Mouse (Mus musculus): ENCODE measurements around the gene Hs3st3a1. TPM values are rescaled to one million over a fixed set of nuclear protein-coding genes. Genes with fewer than 3 reads are reported as not detected.

Gene Hs3st3a1
- polyA plus RNA-seq, 1 experiment, result 0.28 TPM

DNA sequence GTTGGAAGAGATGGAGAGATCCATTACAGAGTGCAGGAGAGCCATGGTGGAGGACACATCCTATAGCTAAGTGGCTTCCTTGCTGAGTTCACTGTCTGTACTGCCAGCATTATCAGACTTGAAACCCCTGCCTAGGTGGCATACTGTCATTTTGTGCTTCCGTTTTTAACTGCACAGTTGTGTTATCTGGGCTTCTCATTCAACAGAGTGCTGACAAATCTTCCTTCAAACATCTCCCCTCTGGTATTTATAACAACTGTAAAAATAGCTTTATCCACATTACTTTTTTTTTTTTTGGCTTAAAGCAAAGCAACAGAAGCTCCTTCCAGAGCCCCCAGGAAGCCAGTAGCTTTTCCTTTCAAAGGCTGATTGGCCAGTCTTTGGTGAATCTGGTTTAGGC, 10.1 kb downstream of the Hs3st3a1 start:
- Histone ChIP-seq H3K27ac (replicated peaks; ENCODE audit: low read depth, low read length) (no peak overlapping the region), H3K4me1 (ENCODE audit: control insufficient read depth, insufficient read depth, insufficient read length, low read length) (no peaks in the 10 kb centered on the region), H3K4me3 (ENCODE audit: insufficient read depth, low read depth, low read length) (no peak overlapping the region)

DNA sequence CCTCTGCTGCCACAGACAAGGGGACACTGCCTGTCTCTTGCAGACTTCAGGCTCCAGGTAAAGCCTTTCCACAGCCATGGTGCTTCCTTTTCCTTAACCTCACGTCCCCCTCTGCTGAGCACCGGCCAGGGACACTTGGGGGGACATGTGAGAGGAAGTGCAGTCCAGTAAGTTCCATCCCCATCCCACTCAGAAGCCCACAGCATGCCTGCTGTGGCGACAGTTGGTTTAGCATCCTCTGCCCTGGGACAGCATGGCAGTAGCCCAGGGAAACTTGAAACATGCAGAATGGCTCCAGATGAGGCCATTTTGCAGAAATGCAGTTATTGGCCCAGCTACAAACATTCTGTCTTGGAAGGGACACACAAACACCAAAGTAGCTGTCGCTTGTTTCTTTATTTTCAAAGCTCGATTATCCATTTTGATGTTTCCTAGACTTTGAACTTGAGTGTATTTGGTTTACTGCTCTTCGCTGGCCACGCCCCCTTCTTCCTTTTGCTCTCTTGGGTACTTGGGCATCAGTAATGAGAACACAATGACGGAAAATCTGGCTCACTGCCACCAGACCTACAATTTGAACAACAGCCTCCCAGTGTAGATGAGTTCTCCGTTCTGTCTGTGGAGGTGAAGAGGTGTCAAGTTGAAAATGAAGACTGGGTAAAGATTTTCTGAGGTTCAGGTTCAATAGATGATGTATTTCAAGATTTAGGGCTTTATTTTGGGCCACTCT, 13.6 kb downstream of the Hs3st3a1 start:
- Histone ChIP-seq H3K4me3 (ENCODE audit: insufficient read depth, low read depth, low read length) (no peak overlapping the region), H3K27ac (replicated peaks; ENCODE audit: low read depth, low read length) (no peak overlapping the region), H3K4me1 (ENCODE audit: control insufficient read depth, insufficient read depth, insufficient read length, low read length) (no peaks in the 10 kb centered on the region)

- H3K4me3 ChIP-seq (ENCODE audit: insufficient read depth, low read depth, low read length), result no peak overlapping the region
- H3K4me1 ChIP-seq (ENCODE audit: control insufficient read depth, insufficient read depth, insufficient read length, low read length), result no peaks in the 10 kb centered on the region
- H3K27ac ChIP-seq (replicated peaks; ENCODE audit: low read depth, low read length), result no peak overlapping the region
Measured at GRCm38 (mm10) chr11:64461746-64462145, 26.6 kb downstream of the Hs3st3a1 start.

DNA sequence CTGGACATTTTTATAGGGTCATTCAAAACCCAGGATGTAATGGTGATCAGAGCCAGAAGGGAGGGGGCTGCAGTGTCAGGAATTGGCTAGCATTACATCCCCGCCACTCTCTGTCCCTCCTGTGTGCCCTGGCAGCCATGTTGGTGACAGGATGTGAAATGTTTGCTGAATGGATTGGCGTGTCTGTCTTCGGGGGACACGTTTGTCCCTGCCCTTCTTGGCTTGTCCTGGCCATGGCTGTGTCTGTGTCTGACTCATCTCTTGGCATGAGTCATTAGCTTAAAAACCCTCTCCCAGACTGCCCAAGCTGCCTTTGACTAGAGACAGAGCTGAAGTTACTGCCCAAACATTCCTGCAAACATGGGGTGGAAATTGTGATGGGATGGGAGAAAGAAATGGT, 33.6 kb downstream of the Hs3st3a1 start:
- no peaks in the 10 kb centered on the region for H3K4me1 ChIP-seq (ENCODE audit: control insufficient read depth, insufficient read depth, insufficient read length, low read length)
- H3K27ac ChIP-seq (replicated peaks; ENCODE audit: low read depth, low read length), result no peak overlapping the region
- H3K4me3 ChIP-seq (ENCODE audit: insufficient read depth, low read depth, low read length), result no peak overlapping the region

- H3K4me3 ChIP-seq (ENCODE audit: insufficient read depth, low read depth, low read length), result no peak overlapping the region
- no peak overlapping the region for H3K27ac ChIP-seq (replicated peaks; ENCODE audit: low read depth, low read length)
Measured at GRCm38 (mm10) chr11:64470689-64471088, 35.6 kb downstream of the Hs3st3a1 start.

DNA sequence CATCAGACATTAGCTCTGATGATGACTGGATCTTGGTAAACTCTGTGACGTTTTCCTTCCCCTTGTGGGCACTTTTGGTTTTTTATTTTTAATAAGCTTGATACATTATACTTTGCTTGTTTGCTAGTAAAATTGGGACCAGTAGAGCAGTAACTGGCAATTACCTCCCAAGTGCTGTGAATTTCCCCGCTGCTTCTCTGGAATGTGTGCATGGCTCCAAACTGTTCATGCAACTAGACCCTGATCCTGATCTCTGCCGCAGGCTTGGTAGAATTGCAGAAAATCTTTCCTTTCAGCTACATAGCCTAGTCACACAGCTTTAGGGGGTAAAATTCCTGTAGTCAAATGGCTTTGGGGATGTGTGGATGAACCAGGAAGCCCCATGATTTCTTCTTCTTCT, 38.5 kb downstream of the Hs3st3a1 start:
- Histone ChIP-seq H3K4me1 (ENCODE audit: control insufficient read depth, insufficient read depth, insufficient read length, low read length) (no peaks in the 10 kb centered on the region), H3K27ac (replicated peaks; ENCODE audit: low read depth, low read length) (no peak overlapping the region), H3K4me3 (ENCODE audit: insufficient read depth, low read depth, low read length) (no peak overlapping the region)

More at GRCm38 (mm10) chr11:64470689-64471088, 35.6 kb downstream of the Hs3st3a1 start:
- no peaks in the 10 kb centered on the region for H3K4me1 ChIP-seq (ENCODE audit: control insufficient read depth, insufficient read depth, insufficient read length, low read length)

- Histone ChIP-seq H3K4me1 (ENCODE audit: control insufficient read depth, insufficient read depth, insufficient read length, low read length) (no peaks in the 10 kb centered on the region), H3K27ac (replicated peaks; ENCODE audit: low read depth, low read length) (no peak overlapping the region), H3K4me3 (ENCODE audit: insufficient read depth, low read depth, low read length) (no peak overlapping the region)
Measured at GRCm38 (mm10) chr11:64481445-64481844, 46.3 kb downstream of the Hs3st3a1 start.

- Histone ChIP-seq H3K4me3 (ENCODE audit: insufficient read depth, low read depth, low read length) (no peak overlapping the region), H3K4me1 (ENCODE audit: control insufficient read depth, insufficient read depth, insufficient read length, low read length) (no peaks in the 10 kb centered on the region), H3K27ac (replicated peaks; ENCODE audit: low read depth, low read length) (no peak overlapping the region)
Measured at GRCm38 (mm10) chr11:64489587-64490433, 54.7 kb downstream of the Hs3st3a1 start.

- H3K27ac ChIP-seq (replicated peaks; ENCODE audit: low read depth, low read length), result no peak overlapping the region
- H3K4me1 ChIP-seq (ENCODE audit: control insufficient read depth, insufficient read depth, insufficient read length, low read length), result no peaks in the 10 kb centered on the region
- no peak overlapping the region for H3K4me3 ChIP-seq (ENCODE audit: insufficient read depth, low read depth, low read length)
Measured at GRCm38 (mm10) chr11:64494448-64494847, 59.3 kb downstream of the Hs3st3a1 start.

- Histone ChIP-seq H3K27ac (replicated peaks; ENCODE audit: low read depth, low read length) (no peak overlapping the region), H3K4me1 (ENCODE audit: control insufficient read depth, insufficient read depth, insufficient read length, low read length) (no peaks in the 10 kb centered on the region), H3K4me3 (ENCODE audit: insufficient read depth, low read depth, low read length) (no peak overlapping the region)
Measured at GRCm38 (mm10) chr11:64495935-64496334, 60.8 kb downstream of the Hs3st3a1 start.

DNA sequence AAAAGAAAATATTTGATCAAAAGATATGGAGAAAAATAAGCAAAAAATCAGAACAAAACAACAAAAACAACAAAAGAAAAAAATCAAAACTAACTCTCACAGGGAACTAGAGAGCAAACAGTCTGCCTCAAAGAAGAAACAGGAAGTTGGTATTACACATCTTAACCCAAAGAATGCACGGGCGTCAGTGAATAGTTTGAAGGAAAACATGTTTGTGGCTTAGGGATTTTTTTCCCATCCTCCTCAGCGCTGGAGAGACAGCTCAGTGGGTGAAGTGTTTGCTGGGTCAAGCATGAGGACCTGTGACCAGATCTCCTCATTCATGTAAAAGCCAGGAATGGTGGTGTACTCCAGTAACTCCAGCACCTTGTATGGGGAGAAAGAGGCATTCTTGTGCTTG, 61.5 kb downstream of the Hs3st3a1 start:
- H3K27ac ChIP-seq (replicated peaks; ENCODE audit: low read depth, low read length), result peak overlapping the region; percentile 66
- H3K4me1 ChIP-seq (ENCODE audit: control insufficient read depth, insufficient read depth, insufficient read length, low read length), result no peaks in the 10 kb centered on the region
- H3K4me3 ChIP-seq (ENCODE audit: insufficient read depth, low read depth, low read length), result no peak overlapping the region

- H3K27ac ChIP-seq (replicated peaks; ENCODE audit: low read depth, low read length), result no peak overlapping the region
- no peak overlapping the region for H3K4me3 ChIP-seq (ENCODE audit: insufficient read depth, low read depth, low read length)
- H3K4me1 ChIP-seq (ENCODE audit: control insufficient read depth, insufficient read depth, insufficient read length, low read length), result no peaks in the 10 kb centered on the region
Measured at GRCm38 (mm10) chr11:64500536-64501112, 65.5 kb downstream of the Hs3st3a1 start.

DNA sequence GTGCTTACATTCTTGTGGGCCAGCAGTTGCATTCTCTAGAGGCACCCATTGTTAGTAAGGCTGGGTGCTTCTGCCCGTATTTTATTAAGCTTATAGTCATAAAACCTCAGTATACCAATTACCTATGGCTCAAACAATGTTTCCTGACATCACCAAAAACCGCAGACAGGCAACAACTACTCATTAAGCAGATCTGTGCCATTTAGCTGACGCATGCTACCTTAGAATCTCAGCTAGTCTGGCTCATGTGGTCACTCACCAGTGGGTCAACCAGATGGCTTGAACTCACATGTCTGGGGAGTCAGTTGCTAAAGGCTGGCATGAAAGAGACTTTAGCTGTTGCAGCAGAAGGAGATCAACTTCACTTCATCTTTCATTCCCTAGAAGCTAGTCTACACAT, 67.9 kb downstream of the Hs3st3a1 start:
- Histone ChIP-seq H3K4me3 (ENCODE audit: insufficient read depth, low read depth, low read length) (no peak overlapping the region), H3K4me1 (ENCODE audit: control insufficient read depth, insufficient read depth, insufficient read length, low read length) (no peaks in the 10 kb centered on the region), H3K27ac (replicated peaks; ENCODE audit: low read depth, low read length) (no peak overlapping the region)

- Histone ChIP-seq H3K4me1 (ENCODE audit: control insufficient read depth, insufficient read depth, insufficient read length, low read length) (no peaks in the 10 kb centered on the region), H3K27ac (replicated peaks; ENCODE audit: low read depth, low read length) (no peak overlapping the region), H3K4me3 (ENCODE audit: insufficient read depth, low read depth, low read length) (no peak overlapping the region)
Measured at GRCm38 (mm10) chr11:64505924-64506323, 70.8 kb downstream of the Hs3st3a1 start.

- no peak overlapping the region for H3K27ac ChIP-seq (replicated peaks; ENCODE audit: low read depth, low read length)
- H3K4me1 ChIP-seq (ENCODE audit: control insufficient read depth, insufficient read depth, insufficient read length, low read length), result no peaks in the 10 kb centered on the region
- H3K4me3 ChIP-seq (ENCODE audit: insufficient read depth, low read depth, low read length), result no peak overlapping the region
Measured at GRCm38 (mm10) chr11:64507024-64507423, 71.9 kb downstream of the Hs3st3a1 start.
